Mouse (Mus musculus) erythroblast, embryonic 14.5 days (primary cell): ENCODE results near the gene Col16a1.

ENCODE experiments used
- GATA1 ChIP-seq: IDR thresholded peaks from 2 replicates; pipeline ENCODE4 v1.6.1; 2012; ENCODE audit warnings: low read length, inconsistent platforms, mixed read lengths
- TAL1 ChIP-seq: IDR thresholded peaks from 3 replicates; pipeline ENCODE4 v1.6.1; 2012; ENCODE audit warnings: low read length, inconsistent platforms, mixed read lengths

DNA sequence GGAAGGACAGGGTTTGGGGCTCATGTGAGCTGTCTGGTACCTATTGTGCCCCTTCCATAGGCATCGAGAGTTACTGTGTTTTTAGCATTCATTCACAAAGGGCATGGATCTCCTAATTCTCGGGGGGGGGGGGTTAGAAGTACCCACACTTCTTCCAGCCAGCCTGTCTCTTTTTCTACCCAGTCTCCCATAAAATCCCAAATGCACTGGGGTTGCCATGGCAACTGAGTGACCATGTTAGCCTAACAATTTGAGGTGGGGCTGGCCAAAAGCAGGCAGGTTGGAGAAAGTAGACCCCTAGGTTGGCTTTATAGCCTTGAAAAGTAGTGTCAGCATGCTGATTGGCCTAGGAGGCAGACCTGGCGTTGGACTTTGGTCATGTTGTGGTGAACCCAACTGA lies 8.8 kb downstream of the Col16a1 start:
- TF ChIP-seq TAL1, result no peak
- no peak for TF ChIP-seq GATA1
